Mouse (Mus musculus) cerebellum, adult 9-10 months (tissue): Measurements from ENCODE around the gene Lrg1.

Source experiments
- DNase-seq: peaks from one replicate; pipeline ENCODE4 v3.0.0; 2022

Lrg1 gene

GRCm38 (mm10) chr17:56134463-56134971 is 12.7 kb upstream of the Lrg1 start:
- peak; percentile 57 for DNase-seq

- peak; percentile 36 for DNase-seq
These were observed 11.9 kb upstream of the Lrg1 start for GRCm38 (mm10) chr17:56133457-56134363.

- peak; percentile 84 for DNase-seq
These were observed 10.9 kb upstream of the Lrg1 start for GRCm38 (mm10) chr17:56132661-56133060.

DNA sequence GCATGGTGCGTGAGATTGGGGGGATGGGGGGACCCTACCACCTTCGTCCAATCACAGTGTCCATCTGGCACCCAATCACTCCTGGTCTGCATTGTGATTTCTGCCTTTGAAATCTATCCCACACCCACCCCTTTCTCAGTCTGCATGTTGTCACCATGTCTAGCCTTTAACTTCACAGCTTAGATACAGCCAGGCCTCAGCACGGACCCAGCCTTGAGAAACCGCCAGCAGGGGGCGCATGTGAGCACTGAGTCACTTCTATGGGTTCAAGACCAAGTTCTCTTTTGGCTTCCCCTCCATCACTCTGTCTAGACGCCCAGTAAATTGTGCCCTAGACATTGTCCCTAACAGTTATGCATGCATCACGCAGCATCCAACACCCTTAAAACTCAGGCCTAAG is 10.0 kb upstream of the Lrg1 start:
- peak; percentile 77 for DNase-seq

DNA sequence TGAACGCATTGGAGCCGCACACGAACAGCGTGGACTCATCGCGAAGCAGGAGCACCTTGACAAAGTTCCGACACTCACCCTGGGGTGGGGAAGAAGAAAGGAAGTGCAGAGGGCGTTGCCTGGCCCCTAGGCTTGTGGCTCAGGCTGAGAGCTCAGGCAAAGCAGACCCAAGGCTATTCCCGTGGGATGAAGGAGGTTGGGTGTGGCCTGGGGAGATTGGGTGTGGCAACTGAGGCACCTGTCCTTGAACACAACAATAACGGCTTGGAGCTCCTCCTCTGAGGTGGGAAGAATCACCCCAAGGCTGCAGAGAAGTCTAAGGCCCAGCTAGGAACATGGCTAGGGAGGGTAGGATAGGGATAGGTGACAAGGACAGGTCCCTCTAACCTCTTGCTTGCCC is 9.3 kb upstream of the Lrg1 start:
- no peak for DNase-seq

DNA sequence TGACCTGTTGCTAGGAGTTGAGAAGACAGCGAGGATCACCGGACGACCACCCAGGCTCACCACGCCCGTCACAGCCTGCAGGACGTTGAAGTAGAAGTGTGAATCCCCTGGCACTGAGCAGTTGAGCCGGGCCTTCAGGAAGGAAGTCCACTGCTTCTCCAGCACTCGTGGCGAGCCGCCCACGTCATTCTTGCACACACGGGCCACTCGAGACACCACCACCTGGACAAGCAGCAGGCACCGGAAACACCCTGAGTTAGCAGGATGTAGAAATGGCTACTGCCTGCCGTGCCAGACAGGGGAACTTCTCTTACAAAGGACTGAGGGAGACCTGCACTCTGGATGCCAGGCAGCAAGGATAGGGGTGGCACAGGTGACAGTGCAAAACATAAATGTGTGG is 6.4 kb upstream of the Lrg1 start:
- no peak for DNase-seq

DNA sequence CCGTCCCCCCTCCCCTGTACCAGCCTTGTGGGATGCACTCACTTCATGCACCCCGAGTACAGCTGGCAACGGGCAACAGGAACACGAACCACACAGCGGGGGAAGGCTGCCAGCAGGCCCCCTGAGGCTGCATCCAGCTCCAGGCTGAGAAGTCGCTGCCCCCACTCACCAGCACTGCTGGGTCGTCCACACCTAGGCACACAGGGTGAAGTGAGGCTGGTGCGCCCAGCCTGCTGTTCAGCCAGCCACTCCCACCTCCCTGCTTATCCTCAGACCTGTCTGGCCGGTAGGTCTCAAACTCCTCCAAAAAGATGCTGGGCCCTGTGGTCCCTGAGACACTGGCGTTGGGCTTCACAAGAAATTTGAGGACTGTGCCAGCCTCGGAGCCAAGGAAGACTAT is 4.4 kb upstream of the Lrg1 start:
- no peak for DNase-seq

DNA sequence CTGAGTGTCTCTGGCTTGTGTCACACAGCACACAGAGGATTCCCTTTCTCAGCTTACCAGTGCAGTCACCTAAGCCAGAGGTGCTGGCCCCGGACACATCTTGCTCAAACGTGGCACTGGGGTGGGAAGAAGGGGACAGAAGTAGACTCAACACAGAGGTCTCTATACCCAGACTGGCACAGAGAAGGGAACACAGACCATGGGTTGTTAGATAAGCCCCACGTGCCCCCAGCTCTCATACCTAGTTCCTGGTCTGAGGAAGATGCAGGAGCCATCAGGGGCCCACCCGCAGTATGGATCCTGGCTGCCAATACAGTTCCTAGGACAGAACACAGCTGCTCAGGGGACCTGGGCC is 3.5 kb upstream of the Lrg1 start:
- DNase-seq, result no peak

- DNase-seq, result no peak
These were observed 2.8 kb upstream of the Lrg1 start for GRCm38 (mm10) chr17:56124377-56125275.

- DNase-seq, result no peak
These were observed 2.0 kb upstream of the Lrg1 start for GRCm38 (mm10) chr17:56123681-56124340.

DNA sequence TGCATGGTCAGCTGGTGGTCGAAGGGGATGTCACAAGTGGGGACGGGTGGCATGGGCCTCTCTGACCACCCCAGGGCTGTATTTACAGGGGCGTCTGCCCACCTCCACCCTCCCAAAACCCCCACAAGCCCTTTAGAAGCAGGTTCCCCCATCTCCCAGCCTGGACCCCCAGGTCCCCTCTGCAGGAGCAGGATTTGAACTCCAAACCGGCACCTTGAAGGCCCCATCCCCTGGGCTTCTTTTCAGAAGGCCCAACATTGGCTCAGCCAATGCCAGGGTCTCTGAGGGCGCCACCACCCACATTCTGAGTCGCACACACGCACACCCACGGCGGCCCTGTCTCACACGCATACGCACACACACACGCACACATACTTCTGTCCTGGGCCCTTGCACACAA is 1.4 kb upstream of the Lrg1 start:
- DNase-seq, result no peak

- no peak for DNase-seq
These were observed 1.6 kb downstream of the Lrg1 start for GRCm38 (mm10) chr17:56119981-56120880.

GRCm38 (mm10) chr17:56119431-56119830 is 2.4 kb downstream of the Lrg1 start:
- no peak for DNase-seq

DNA sequence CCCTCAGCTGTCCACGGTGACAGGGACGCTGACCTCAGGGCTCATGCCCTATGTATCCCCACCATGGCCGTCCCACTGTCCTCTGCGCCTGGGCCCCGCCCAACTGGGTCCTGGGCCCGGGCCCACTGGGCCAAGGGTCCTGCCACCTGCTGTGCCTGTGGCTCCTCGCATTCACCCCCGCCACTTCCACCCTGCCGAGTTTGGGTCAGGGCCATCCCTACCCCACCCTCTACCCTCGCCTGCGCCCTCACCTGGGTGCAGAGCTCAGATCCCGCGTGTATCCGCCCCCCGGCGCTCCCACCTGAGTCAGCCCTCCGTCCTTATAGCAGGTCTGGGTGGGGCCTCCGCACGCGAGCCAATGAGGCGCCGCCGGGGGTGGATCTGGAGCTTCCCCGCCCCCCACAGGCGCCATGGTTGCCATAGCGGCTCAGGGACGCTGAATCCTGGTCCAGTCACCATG is 4.5 kb downstream of the Lrg1 start, which contains the start of gene Plin5:
TSS of gene Plin5 (minus strand) at position 346 of the 460 bp plus-strand sequence.
- DNase-seq, result no peak

- no peak for DNase-seq
These were observed 5.6 kb downstream of the Lrg1 start for GRCm38 (mm10) chr17:56116193-56116592.

GRCm38 (mm10) chr17:56112743-56113142 is 9.1 kb downstream of the Lrg1 start:
- no peak for DNase-seq

GRCm38 (mm10) chr17:56111864-56112263 is 9.9 kb downstream of the Lrg1 start:
- peak; percentile 81 for DNase-seq

DNA sequence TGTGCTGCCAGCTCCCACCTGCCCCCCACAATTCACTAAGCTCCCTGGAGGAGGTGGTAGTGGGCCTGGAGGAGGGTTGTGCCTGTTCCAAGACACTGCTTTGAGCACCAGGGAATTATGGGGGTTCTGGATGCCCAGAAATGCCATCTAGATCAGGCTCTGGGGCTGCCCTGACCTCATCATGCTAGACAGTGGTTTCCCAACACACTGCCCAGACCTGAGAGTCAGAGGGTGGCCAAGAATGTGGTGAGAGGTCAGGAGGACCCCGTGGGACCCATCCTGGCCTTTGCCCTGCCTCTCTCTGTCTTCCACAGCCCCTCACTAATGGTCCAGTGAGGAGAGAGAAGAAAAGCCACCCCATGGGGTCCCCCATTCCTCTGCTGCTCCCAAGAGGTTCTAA is 10.8 kb downstream of the Lrg1 start:
- DNase-seq, result no peak

GRCm38 (mm10) chr17:56110571-56110970 is 11.2 kb downstream of the Lrg1 start:
- no peak for DNase-seq

DNA sequence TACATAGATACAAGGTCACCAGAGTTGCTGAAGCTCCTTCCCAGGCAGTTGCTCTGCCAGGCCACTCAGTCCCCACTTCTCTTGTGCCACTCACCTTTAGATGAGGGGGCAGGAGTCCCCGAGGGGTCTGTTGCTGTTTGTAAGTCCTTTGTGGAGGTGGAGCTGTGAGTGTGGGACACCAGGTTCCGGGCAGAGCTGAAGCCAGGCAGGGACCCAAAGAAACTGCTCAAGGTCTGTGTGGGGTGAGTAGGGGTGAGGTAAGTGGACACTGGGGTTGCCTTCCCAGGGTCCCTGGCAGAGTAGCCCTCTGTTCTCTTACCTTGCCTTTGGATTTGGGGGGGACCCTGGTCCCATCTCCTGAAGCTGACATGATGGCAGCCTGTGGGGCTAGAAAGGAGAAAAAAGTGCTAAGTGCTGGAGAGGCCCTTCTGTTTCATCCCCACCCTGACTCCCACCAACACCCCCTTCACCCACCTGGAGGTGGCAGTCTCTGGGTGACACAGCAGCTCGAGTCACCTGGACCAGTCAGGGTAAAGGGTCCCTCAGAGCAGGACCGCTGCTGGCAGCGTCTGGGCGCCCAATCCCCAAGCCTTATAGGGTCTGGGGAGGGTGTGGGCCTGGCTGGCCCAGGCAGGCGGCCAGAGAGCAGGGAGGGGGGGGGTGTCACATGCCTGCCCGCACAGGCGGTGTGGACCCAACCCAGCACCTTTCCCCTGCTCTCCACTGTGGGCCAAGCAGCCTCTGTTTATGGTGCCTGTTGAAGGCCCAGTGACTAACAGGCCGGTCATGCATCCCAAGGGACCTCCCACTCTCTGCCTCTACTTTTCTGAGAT is 12.4 kb downstream of the Lrg1 start, which contains the start of gene Plin4:
TSS of gene Plin4 (minus strand) at position 585 of the 833 bp plus-strand sequence.
- no peak for DNase-seq
